Mouse (Mus musculus) right cerebral cortex, postnatal 4 days (tissue): ENCODE measurements around the gene Tinf2.
A peak's percentile ranks its signal among the peaks of the same experiment; 100 is the strongest.

Experiments used
- DNase-seq: peaks from one replicate; pipeline ENCODE4 v3.0.0-alpha.2; 2022

Gene Tinf2

DNA sequence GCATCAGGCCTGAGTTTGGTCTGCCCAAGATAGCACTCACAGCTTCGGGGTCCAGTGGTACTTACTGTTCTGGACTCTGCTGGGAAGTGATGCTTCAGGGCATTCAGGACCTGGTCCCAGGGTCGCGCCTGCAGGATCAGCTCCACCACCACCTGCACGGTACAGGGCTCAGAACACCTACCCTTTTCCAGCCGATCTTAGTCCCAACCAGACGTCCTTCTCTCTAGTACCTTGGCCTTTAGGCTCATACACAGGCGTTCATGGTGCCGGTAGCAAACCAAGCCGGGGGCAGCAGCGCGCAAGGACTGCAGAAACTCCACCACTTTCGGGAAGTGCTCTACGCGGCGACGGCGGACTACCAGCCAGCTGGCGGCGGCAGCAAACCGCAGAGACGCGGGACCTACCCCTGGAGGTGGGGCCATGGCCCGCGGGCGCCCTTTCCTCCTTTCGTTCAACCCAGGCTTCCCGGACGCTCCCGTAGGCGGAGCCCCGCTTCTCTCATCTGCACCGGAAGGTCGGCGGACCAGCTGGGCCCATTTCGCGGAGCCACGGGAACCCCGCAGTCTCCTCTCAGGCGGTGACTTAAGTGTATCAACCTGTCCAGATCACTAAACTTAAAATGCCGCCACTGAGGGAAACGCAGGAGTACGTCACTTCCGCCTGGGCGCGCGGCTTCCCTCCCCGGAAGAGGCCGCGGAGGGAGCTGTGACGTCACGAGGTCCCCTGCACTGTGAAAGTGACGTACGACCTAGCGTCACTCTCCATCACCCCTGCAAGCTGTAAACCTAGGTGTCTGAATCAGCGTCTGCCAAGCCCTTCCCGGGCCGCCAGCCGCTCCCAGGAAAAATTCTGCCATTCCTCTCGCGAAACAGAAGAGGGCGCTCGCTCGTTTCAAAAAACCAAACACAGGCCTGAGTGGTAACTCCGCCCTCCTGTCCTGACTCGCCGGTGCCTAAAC, at the start of gene Tinf2:
Gene Tinf2, minus strand, starts transcription at position 661 of the 958 bp plus-strand sequence.
- DNase-seq = peak; percentile 93

DNA sequence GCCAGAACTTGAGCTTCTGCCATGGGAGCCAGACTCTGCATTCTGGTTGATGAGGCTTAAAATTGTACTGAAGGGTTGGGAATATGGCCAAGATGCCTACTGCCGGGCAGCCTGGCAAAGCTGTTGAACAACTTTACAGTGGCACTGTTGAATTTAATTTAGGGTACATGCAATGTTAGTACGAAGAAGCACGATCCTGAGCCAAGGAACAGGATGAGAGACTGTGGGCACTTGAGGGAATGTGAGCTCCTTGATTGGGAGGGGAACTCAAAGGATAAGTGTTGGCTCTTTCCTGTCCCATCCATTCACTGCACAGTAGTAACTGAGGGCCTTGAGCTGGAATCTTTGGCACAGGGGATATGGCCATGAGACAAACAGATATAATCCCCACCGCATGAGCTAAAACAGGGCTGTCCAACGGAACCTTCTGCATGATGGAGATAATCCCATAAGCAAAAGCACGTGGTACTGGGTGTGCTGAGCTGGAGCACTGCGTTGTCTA, 49.0 kb upstream of the Tinf2 start:
- no peak for DNase-seq

- no peak for DNase-seq
These were observed 48.5 kb upstream of the Tinf2 start for GRCm38 (mm10) chr14:55730116-55730515.

GRCm38 (mm10) chr14:55727889-55728685, 46.5 kb upstream of the Tinf2 start:
- no peak for DNase-seq

GRCm38 (mm10) chr14:55726261-55726660, 44.6 kb upstream of the Tinf2 start:
- no peak for DNase-seq

- DNase-seq = no peak
These were observed 42.8 kb upstream of the Tinf2 start for GRCm38 (mm10) chr14:55724411-55724871.

- DNase-seq = no peak
These were observed 41.8 kb upstream of the Tinf2 start for GRCm38 (mm10) chr14:55723433-55723832.

GRCm38 (mm10) chr14:55722438-55722945, 40.9 kb upstream of the Tinf2 start:
- no peak for DNase-seq

- DNase-seq = peak; percentile 96
These were observed 40.2 kb upstream of the Tinf2 start, which contains the start of gene Rabggta for GRCm38 (mm10) chr14:55721700-55722437. Rabggta (minus strand) TSS chr14:55722263.

GRCm38 (mm10) chr14:55721076-55721475, 39.5 kb upstream of the Tinf2 start:
- no peak for DNase-seq

- no peak for DNase-seq
These were observed 39.0 kb upstream of the Tinf2 start for GRCm38 (mm10) chr14:55720666-55721065.

GRCm38 (mm10) chr14:55719737-55720136, 38.1 kb upstream of the Tinf2 start:
- no peak for DNase-seq

DNA sequence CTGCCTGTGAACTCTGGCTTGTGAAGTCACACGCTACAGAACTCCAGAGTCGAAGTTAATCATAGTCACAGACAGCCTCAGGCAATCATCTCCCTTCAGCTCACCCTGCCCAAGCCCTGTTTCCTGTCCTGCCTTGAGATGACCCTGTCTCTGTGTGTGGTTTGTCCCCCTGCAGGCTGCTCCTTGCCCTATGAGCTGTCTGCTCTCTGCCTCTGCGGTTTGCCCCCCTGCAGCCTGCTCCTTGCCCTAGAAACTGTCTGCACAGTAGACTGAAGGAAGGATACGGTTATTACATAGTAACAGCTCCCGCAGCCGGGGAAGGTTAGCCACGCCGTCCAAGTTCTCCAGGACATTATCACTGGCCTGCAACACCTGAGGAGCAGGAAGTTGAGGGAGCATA, 35.3 kb upstream of the Tinf2 start:
- DNase-seq = no peak

- no peak for DNase-seq
These were observed 34.7 kb upstream of the Tinf2 start for GRCm38 (mm10) chr14:55716271-55716670.

GRCm38 (mm10) chr14:55714893-55715292, 33.3 kb upstream of the Tinf2 start:
- no peak for DNase-seq

DNA sequence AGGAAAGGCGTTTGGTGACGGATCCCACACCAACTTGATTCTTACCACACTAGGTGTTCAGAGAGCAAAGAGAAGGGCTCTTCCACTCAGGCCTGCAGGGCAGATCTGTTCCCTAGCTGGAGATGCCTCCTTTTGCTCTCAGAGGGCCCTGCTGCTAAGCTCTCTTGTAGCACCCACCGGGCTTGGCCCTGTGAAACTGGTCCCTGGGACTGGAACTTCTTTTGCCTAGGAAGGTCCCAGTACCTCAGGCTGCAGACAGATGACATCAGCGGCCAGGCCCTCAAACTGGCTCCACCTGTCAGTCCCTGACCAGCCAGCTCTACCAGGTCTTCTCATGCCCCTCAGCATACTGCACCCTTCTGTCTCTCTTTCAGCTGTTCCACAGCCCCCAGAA, 32.1 kb upstream of the Tinf2 start, which contains the start of gene Tgm1:
Gene Tgm1, minus strand, starts transcription at position 198 of the 394 bp plus-strand sequence.
- DNase-seq = no peak

GRCm38 (mm10) chr14:55713007-55713728, 31.5 kb upstream of the Tinf2 start:
- no peak for DNase-seq

DNA sequence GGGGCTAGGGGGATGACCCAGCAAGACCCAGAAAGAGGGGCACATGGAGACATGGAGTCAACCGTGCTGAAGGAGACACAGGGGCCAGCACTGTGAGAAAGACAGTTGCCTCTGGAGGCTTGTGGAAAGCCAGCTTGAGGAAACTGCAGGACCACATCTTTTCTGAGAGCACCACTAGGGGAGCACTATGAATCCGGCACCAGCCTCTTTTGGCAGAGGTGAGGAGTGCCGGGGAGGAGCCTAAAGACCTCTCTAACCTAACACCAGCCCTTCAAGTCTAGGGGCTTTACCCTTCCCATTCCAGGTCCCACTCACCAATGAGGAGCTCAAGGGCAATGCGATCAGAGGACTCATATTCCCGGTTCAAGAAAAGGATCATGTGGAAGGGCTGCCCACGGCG, 30.2 kb upstream of the Tinf2 start:
- no peak for DNase-seq

DNA sequence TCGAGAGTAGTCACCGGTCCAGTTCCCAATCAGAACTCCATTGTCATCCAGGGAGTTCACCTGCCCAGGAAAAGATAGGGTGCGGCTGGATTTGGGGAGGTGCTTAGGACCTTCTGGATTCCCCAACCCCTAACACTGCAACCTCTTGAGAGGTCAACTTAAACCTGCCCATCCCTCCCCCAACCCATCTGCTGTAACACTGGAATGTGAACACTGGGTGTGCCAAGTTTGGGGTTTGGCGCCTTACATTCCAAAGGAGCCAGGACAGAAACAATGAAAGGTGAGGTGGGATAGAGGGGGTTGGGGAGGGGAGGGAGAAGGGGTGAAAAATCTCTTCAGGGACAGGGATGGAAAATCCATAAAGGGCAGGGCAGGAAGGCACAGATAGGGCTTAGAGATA, 27.9 kb upstream of the Tinf2 start:
- DNase-seq = no peak

- DNase-seq = no peak
These were observed 25.8 kb upstream of the Tinf2 start for GRCm38 (mm10) chr14:55707397-55707796.

DNA sequence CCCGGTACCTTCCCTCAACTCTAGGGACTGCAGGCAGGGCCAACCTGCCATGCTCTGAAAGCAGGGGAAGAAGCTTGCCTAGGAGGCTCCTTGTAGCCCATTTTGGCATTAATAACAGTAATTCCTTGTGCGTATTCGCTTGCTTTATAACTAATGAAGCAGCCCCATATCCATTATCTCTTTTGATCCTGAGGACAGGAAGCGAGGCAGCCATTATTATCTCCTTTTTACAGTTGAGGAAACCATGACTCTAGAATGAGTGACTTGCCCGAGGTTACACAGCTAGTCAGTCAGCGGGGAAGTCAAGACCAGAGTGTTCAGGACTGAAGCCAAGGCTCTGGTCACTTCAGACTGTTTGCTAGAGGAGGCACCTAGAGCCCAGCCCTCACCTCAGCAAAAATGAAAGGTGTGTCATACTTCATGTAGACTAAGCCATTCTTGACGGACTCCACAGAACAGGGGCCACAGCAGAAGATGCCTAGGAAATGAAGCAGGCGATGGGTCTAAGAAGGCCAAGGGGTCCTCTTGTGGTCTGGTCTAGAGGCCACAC, 24.5 kb upstream of the Tinf2 start:
- DNase-seq = no peak
